Mouse (Mus musculus): ENCODE measurements around the gene Gata2. TPM values are rescaled to one million over a fixed set of nuclear protein-coding genes. Genes with fewer than 3 reads are reported as not detected.
A peak's percentile ranks its signal among the peaks of the same experiment; 100 is the strongest.

Gata2 gene
- total RNA-seq, 2 experiments from 2014 or later = 11.3 to 21.4 TPM

- ATAC-seq (ENCODE audit: poor library complexity, severe bottlenecking) = no peak
Observed at GRCm38 (mm10) chr6:88194053-88194977, 624 bp downstream of the Gata2 start.

DNA sequence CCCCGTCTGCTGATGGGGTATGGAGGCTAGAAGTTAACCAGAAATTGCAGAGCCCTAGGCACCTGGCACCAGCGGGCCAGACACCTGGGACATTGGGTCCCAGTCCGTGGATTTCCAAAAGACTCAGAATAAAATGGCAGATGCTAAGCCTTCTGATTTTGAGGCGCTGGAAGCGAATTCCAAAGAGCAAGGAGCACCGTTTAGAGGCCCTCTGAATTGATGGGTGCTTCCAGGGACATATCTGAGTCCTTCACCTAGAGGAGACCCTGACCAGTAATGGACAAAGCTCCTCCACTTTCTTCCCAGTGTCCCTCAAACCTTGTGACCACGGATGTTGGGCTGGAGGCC is 1.3 kb downstream of the Gata2 start:
- no peak for ATAC-seq (ENCODE audit: poor library complexity, severe bottlenecking)

DNA sequence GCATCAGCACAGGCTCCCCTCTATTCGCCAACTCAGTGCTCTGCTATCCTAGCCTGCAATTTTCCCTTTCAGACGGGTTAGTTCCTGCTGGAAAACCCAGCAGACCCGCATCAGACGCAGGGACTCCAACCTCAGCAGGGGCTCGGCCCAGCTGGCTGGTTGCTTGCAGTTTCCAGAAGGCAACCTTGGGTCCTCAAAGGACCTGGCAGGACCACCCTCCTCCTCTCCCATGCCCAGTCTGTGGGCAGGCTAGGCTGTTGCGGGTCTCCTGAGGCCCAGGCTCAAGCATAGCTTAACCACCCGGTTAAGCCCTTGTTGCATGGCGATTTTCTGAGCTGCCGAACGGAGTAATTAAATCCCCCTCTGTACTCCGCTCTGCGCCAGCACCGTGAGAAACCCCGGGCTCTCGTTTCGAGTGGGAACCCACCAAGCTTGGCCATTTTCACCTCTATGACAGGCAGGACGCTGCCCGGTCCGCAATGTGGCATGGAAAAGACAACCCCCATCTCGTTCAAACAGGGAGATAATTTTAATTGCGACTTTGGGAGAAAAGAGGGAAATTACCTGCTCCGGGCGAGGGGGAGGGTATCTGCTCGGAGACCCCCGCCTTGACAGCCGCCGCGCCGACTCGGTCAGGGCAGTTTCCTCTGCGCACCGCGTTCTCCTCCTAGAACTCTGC is 2.5 kb downstream of the Gata2 start:
- no peak for ATAC-seq (ENCODE audit: poor library complexity, severe bottlenecking)

DNA sequence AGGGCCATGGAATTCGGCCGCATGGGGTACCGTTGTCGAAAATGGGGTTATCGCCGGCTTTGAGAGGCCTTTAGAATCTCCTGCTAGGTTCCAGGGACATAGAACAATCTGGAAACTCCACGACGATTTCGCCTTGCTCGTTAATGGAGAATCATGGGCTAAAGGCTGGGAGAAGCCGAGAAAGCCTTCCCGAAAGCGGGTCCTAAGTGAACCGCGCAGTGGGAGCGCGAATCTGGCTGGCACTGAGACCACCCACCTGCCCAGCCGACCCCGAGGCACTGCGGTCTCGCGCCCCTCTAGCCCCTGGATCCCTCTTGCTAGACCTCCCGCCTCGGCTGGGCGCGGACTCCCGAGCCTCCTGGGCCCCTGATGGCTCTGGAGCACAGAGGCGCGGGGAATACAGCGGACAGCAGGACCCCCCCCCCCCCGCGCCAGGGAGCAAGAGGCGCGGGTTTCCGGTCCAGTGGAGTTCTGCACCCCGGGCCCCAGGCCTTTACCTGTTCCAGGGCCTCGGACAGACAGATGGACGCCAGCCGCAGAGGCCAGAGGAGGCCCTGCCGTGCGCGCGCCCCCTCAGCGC is 3.1 kb downstream of the Gata2 start:
- no peak for ATAC-seq (ENCODE audit: poor library complexity, severe bottlenecking)

GRCm38 (mm10) chr6:88197313-88198069 is 3.8 kb downstream of the Gata2 start:
- no peak for ATAC-seq (ENCODE audit: poor library complexity, severe bottlenecking)

- ATAC-seq (ENCODE audit: poor library complexity, severe bottlenecking) = peak; percentile 48
Observed at GRCm38 (mm10) chr6:88198070-88198940, 4.6 kb downstream of the Gata2 start.

- ATAC-seq (ENCODE audit: poor library complexity, severe bottlenecking) = 0 out of 2 replicates have a peak, but pooled peaks have one; percentile 3
Observed at GRCm38 (mm10) chr6:88199001-88199717, 5.5 kb downstream of the Gata2 start.

GRCm38 (mm10) chr6:88199718-88200692 is 6.3 kb downstream of the Gata2 start:
- no peak for ATAC-seq (ENCODE audit: poor library complexity, severe bottlenecking)

- no peak for ATAC-seq (ENCODE audit: poor library complexity, severe bottlenecking)
Observed at GRCm38 (mm10) chr6:88200693-88201609, 7.3 kb downstream of the Gata2 start.

- ATAC-seq (ENCODE audit: poor library complexity, severe bottlenecking) = 0 out of 2 replicates have a peak, but pooled peaks have one; percentile 19
Observed at GRCm38 (mm10) chr6:88201926-88202700, 8.4 kb downstream of the Gata2 start.

- ATAC-seq (ENCODE audit: poor library complexity, severe bottlenecking) = no peak
Observed at GRCm38 (mm10) chr6:88202921-88203690, 9.4 kb downstream of the Gata2 start.

DNA sequence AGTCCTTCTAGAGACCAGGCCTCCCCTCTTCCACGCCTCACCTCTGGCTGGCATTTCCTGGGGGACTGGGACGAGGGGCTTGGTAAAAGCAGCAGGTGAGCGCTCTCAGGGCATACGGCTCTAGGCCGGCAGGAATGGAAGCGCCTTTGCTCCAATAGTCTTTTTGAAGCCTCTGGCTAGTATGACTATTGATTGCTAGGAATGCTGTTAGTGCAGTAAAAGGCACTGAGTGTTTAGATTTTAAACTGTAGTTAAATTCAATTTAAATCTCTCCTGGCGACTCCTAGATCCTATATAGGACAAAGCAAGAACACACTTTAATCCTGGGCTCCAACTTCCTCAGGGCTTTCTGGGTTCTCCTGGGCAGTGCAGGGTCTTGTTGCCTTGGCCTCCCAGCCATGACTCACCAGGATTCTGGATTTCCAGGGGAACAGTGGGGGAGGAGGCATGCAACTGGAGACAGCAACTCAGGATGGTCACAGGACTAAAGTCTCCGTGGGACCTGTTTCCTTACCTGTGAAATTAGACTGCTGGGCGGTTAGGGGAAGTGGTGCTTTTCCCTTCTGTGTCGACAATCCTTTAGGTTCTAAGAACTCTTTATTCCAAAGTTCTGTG is 10.2 kb downstream of the Gata2 start:
- no peak for ATAC-seq (ENCODE audit: poor library complexity, severe bottlenecking)

DNA sequence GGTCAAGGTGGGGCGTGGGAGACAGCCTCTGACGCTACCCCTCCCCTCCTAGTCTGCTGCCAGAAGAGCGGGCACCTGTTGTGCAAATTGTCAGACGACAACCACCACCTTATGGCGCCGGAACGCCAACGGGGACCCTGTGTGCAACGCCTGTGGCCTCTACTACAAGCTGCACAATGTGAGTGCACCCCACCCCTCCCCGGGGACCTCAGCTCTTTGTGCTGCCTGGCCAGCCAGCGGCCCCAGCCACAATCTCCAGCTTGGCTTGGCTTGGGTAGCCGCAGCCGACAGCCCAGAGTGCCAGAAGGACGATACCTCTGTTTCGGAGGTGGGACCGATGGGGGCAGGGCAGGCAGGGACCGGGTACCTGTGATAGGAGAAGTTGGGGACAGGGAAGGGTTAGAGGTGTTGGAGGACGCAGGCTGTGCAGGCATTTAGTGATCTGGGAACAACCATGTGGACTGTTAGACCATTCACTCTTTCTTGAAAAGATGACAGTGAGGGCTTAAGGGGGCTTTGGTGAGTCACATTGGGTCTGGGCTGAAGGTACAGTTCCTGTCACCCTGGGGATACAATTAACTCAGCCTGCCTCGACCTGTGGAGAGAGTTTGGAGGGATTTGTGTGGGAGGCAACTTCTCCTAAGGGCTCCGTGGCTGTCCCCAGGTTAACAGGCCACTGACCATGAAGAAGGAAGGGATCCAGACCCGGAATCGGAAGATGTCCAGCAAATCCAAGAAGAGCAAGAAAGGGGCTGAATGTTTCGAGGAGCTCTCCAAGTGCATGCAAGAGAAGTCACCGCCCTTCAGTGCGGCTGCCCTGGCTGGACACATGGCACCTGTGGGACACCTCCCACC is 11.1 kb downstream of the Gata2 start:
- ATAC-seq (ENCODE audit: poor library complexity, severe bottlenecking) = no peak

- ATAC-seq (ENCODE audit: poor library complexity, severe bottlenecking) = no peak
Observed at GRCm38 (mm10) chr6:88205386-88205700, 11.7 kb downstream of the Gata2 start.

Data from megakaryocyte, adult 5-6 weeks (primary cell).